Mouse (Mus musculus) heart, postnatal 0 days (tissue): ENCODE measurements around the gene Psmc3ip.
"Not testable (repeated sequence)": the region's sequence is repeated elsewhere in the genome, so short reads cannot be mapped to it uniquely, and the experiment has no call there.

Experiments
- CTCF ChIP-seq: IDR thresholded peaks from 2 replicates; pipeline ENCODE4 v1.5.1; 2016; ENCODE audit warnings: antibody characterized with exemption, control low read depth, low read depth
- EP300 ChIP-seq: IDR thresholded peaks from 2 replicates; pipeline ENCODE4 v1.6.1; 2016; ENCODE audit warnings: antibody characterized with exemption, low read depth

GRCm38 (mm10) chr11:101125008-101125407 lies 29.8 kb upstream of the Psmc3ip start:
- TF ChIP-seq EP300, CTCF: not testable (repeated sequence)
